Mouse (Mus musculus): ENCODE results near the gene Eno1.

DNA sequence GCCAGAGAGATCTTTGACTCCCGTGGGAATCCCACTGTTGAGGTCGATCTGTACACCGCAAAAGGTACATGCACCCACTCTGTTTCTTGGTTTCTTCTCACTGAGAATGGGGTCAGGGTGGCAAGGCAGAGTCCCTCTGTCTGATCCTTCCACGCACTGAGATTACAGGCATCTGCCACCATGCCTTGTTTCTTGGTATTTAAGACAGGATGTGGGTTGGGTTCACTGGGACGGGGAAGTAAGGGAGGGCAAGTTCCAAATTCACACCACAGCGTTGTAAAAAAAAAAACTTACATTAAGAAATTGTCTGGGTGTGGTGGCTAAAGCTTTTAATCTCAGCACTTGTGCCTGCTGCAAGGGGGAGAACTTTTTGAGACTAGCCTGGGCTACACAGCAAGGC, 3.0 kb downstream of the Eno1 start:
- TF ChIP-seq ZC3H11A (IDR thresholded peaks at IDR 0.05; ENCODE audit: borderline replicate concordance, low read depth, low read length) (no peak), MAFK (IDR thresholded peaks at IDR 0.05; ENCODE audit: insufficient read depth, low read depth, low read length) (no peak), ZNF384 (IDR thresholded peaks at IDR 0.05; ENCODE audit: low read depth, low read length) (0 out of 2 replicates have a peak, but pooled peaks have one; percentile 33)
